Mouse (Mus musculus) CH12.LX (cell line): ENCODE data around the gene Nrg3. TPM values are rescaled to one million over a fixed set of nuclear protein-coding genes. Genes with fewer than 3 reads are reported as not detected.

Source experiments
- DNase-seq: peaks from one replicate; pipeline ENCODE4 v3.0.0-alpha.2; 2013; ENCODE audit errors: extremely low read depth
- H3K27ac ChIP-seq: 2 replicates; pipeline ENCODE4 v1.5.1; 2012; ENCODE audit warnings: low read depth, mild to moderate bottlenecking, control low read depth, moderate library complexity; ENCODE audit not compliant: insufficient read depth
- H3K27me3 ChIP-seq: replicated peaks from 2 replicates; pipeline ENCODE3; 2012; ENCODE audit warnings: inconsistent platforms
- H3K36me3 ChIP-seq, 2 experiments: replicated peaks in 1 of 2; 2 replicates each; pipeline versions ENCODE3 to v1.6.1; 2012; ENCODE audit warnings: inconsistent platforms in 1 of 2, low read length in 1 of 2, mild to moderate bottlenecking in 1 of 2, mixed read lengths in 1 of 2, moderate library complexity in 1 of 2; ENCODE audit not compliant: control insufficient read depth in 1 of 2, insufficient read depth in 1 of 2
- H3K4me1 ChIP-seq, 2 experiments: 2 replicates each; pipeline ENCODE4 v1.6.1; 2012; ENCODE audit warnings: inconsistent platforms in 1 of 2, moderate library complexity in 1 of 2; ENCODE audit not compliant: insufficient read depth in 2 of 2, control insufficient read depth in 1 of 2
- H3K4me2 ChIP-seq: 2 replicates; pipeline ENCODE4 v1.6.1; 2012; ENCODE audit warnings: low read depth, mild to moderate bottlenecking, control low read depth; ENCODE audit not compliant: poor library complexity, insufficient read depth, severe bottlenecking
- H3K4me3 ChIP-seq, 3 experiments: fragments of 150-350 bp in 1 of 3; sonication (generic) in 1 of 3; replicated peaks in 1 of 3; 2 replicates each; pipeline versions ENCODE3 to v1.5.1; 2011 to 2012; ENCODE audit warnings: low read depth in 2 of 3, low read length in 2 of 3, mild to moderate bottlenecking in 2 of 3, moderate library complexity in 2 of 3, control low read depth in 1 of 3, improper control_type of control experiment in 1 of 3, inconsistent platforms in 1 of 3, mixed read lengths in 1 of 3; ENCODE audit not compliant: poor library complexity in 1 of 3
- H3K79me2 ChIP-seq: replicated peaks from 2 replicates; pipeline ENCODE4 v1.6.1; 2012; ENCODE audit warnings: mild to moderate bottlenecking, moderate library complexity; ENCODE audit not compliant: control insufficient read depth, poor library complexity, insufficient read depth, severe bottlenecking; ENCODE audit errors: extremely low read depth
- H3K9ac ChIP-seq: 2 replicates; pipeline ENCODE4 v1.6.1; 2012; ENCODE audit warnings: low read depth, mild to moderate bottlenecking, control low read depth, moderate library complexity; ENCODE audit not compliant: insufficient read depth
- H3K9me3 ChIP-seq: replicated peaks from 2 replicates; pipeline ENCODE3; 2012; ENCODE audit warnings: low read length, inconsistent platforms, mixed read lengths
- BHLHE40 ChIP-seq: IDR thresholded peaks from 2 replicates; pipeline ENCODE4 v1.6.1; 2011; ENCODE audit warnings: mild to moderate bottlenecking, low read depth, low read length, improper control_type of control experiment
- CHD2 ChIP-seq: IDR thresholded peaks from 2 replicates; pipeline ENCODE4 v1.6.1; 2011; ENCODE audit warnings: low read length, improper control_type of control experiment
- CTCF ChIP-seq, 2 experiments: IDR thresholded peaks in 1 of 2; conservative IDR thresholded peaks in 1 of 2; 2 replicates each; pipeline ENCODE4 v1.5.1; 2011 to 2012; ENCODE audit warnings: low read depth in 2 of 2, low read length in 2 of 2, improper control_type of control experiment in 1 of 2, inconsistent platforms in 1 of 2, mild to moderate bottlenecking in 1 of 2, moderate library complexity in 1 of 2
- E2F4 ChIP-seq: IDR thresholded peaks from 2 replicates; pipeline ENCODE4 v1.6.1; 2011; ENCODE audit warnings: low read depth, low read length, improper control_type of control experiment; ENCODE audit not compliant: insufficient replicate concordance
- ELF1 ChIP-seq: IDR thresholded peaks from 2 replicates; pipeline ENCODE4 v1.6.1; 2014; ENCODE audit warnings: low read depth, mild to moderate bottlenecking, inconsistent platforms, low read length, improper control_type of control experiment
- ETS1 ChIP-seq: conservative IDR thresholded peaks from 2 replicates; pipeline ENCODE4 v1.6.1; 2012; ENCODE audit warnings: low read depth, mild to moderate bottlenecking, inconsistent platforms, low read length, improper control_type of control experiment, moderate library complexity
- GABPA ChIP-seq: IDR thresholded peaks from 2 replicates; pipeline ENCODE4 v1.6.1; 2012; ENCODE audit warnings: low read depth, low read length, improper control_type of control experiment, inconsistent platforms; ENCODE audit not compliant: insufficient replicate concordance
- JUND ChIP-seq: conservative IDR thresholded peaks from 2 replicates; pipeline ENCODE4 v1.6.1; 2011; ENCODE audit warnings: low read depth, low read length, improper control_type of control experiment
- KAT2A ChIP-seq: IDR thresholded peaks from 2 replicates; pipeline ENCODE4 v1.6.1; 2012; ENCODE audit warnings: low read length, improper control_type of control experiment, inconsistent platforms; ENCODE audit not compliant: insufficient replicate concordance
- MAZ ChIP-seq: IDR thresholded peaks from 2 replicates; pipeline ENCODE4 v1.6.1; 2012; ENCODE audit warnings: low read depth, mild to moderate bottlenecking, inconsistent platforms, low read length, improper control_type of control experiment, moderate library complexity
- MEF2A ChIP-seq: IDR thresholded peaks from 2 replicates; pipeline ENCODE4 v1.6.1; 2014; ENCODE audit warnings: low read depth, mild to moderate bottlenecking, inconsistent platforms, low read length, improper control_type of control experiment, borderline replicate concordance
- NELFE ChIP-seq: IDR thresholded peaks from 2 replicates; pipeline ENCODE4 v1.6.1; 2011; ENCODE audit warnings: low read depth, low read length, improper control_type of control experiment
- POLR2AphosphoS2 ChIP-seq: IDR thresholded peaks from 2 replicates; pipeline ENCODE4 v1.6.1; 2011; ENCODE audit warnings: low read depth, low read length, improper control_type of control experiment
- RAD21 ChIP-seq: IDR thresholded peaks from 2 replicates; pipeline ENCODE4 v1.6.1; 2011; ENCODE audit warnings: low read depth, mild to moderate bottlenecking, low read length, improper control_type of control experiment, moderate library complexity
- RCOR1 ChIP-seq: conservative IDR thresholded peaks from 2 replicates; pipeline ENCODE4 v1.6.1; 2012; ENCODE audit warnings: low read depth, mild to moderate bottlenecking, inconsistent platforms, low read length, improper control_type of control experiment
- SIN3A ChIP-seq: IDR thresholded peaks from 2 replicates; pipeline ENCODE4 v1.6.1; 2012; ENCODE audit warnings: low read length, improper control_type of control experiment, inconsistent platforms
- SMC3 ChIP-seq: IDR thresholded peaks from 2 replicates; pipeline ENCODE4 v1.6.1; 2011; ENCODE audit warnings: low read depth, low read length, improper control_type of control experiment
- TBP ChIP-seq: conservative IDR thresholded peaks from 2 replicates; pipeline ENCODE4 v1.6.1; 2011; ENCODE audit warnings: low read depth, low read length, improper control_type of control experiment
- USF1 ChIP-seq: IDR thresholded peaks from 2 replicates; pipeline ENCODE4 v1.6.1; 2014; ENCODE audit warnings: low read depth, mild to moderate bottlenecking, inconsistent platforms, low read length, improper control_type of control experiment
- ZC3H11A ChIP-seq: IDR thresholded peaks from 2 replicates; pipeline ENCODE4 v1.6.1; 2012; ENCODE audit warnings: low read depth, mild to moderate bottlenecking, inconsistent platforms, low read length, improper control_type of control experiment
- dilution Hi-C: fragments of 300-500 bp; cut with MboI; formaldehyde crosslinking; loops from 2 replicates; pipeline ENCODE4 v1.14.3; 2020; ENCODE audit warnings: low sequenced_read_pairs; ENCODE audit not compliant: extremely low pct_unique_long_range_greater_than_20kb, extremely low pct_ligation_motif_present
- in situ Hi-C: fragments of 300-500 bp; cut with MboI; formaldehyde crosslinking; loops from 3 replicates; pipeline ENCODE4 v1.14.3; 2019; ENCODE audit warnings: low sequenced_read_pairs, low pct_ligation_motif_present, low pct_unique_long_range_greater_than_20kb, mixed read lengths
- polyA plus RNA-seq: library from polyadenylated mRNA; unstranded; fragments of >175 nt; gene quantifications from 2 replicates; pipeline ENCODE4 v1.2.1, GENCODE M21; 2012; ENCODE audit warnings: low read depth; ENCODE audit not compliant: insufficient read length
- total RNA-seq, 2 experiments: library from RNA; depleted of rRNA; stranded (reverse); fragments of 300-350 nt in 1 of 2; fragments of >200 nt in 1 of 2; gene quantifications; 2 replicates each; pipeline ENCODE4 v1.2.3; 2012 to 2014

The Nrg3 gene
- total and polyA plus RNA-seq, 3 experiments, result not detected

DNA sequence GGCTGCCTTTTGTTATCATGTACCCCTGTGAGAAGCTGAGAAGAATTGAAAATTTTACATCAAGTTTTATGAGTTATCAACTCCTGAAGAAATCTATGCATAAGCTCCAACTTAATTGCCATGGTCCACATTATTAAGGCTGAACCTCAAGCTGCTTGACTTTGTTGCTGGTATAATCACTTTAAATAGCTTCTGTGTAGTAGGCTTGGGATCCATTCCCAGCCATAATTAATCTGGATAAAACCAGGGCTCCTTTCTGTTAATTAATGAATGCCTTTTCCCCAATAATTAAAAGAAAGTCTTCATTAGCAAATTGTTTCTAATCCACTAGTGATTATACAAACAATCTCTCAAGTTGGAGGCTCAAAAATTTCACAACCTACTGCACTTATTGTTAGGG is 742.4 kb downstream of the Nrg3 start:
- Histone ChIP-seq H3K79me2 (no peaks in the 10 kb centered on the region), H3K9ac (no peak overlapping the region), H3K4me3 (no peak overlapping the region), H3K27me3 (no peaks in the 10 kb centered on the region), H3K27ac (no peak overlapping the region), H3K36me3 (no peaks in the 10 kb centered on the region), H3K4me1 (no peaks in the 10 kb centered on the region), H3K4me2 (no peak overlapping the region), H3K9me3 (peaks cover 28% of the 10 kb centered on the region)
- in situ Hi-C loops (no loop called here), dilution Hi-C loops (no loop called here)
- no peak for TF ChIP-seq E2F4
- TF ChIP-seq ZC3H11A, result no peak
- TF ChIP-seq MEF2A, result no peak
- DNase-seq, result no peak

GRCm38 (mm10) chr14:38703894-38704293 is 769.0 kb downstream of the Nrg3 start:
- H3K4me3 ChIP-seq, result no peak overlapping the region
- in situ Hi-C loops, result no loop called here
- dilution Hi-C loops, result no loop called here
- no peaks in the 10 kb centered on the region for H3K4me1 ChIP-seq
- no peaks in the 10 kb centered on the region for H3K79me2 ChIP-seq
- no peak for DNase-seq
- H3K4me2 ChIP-seq, result no peak overlapping the region
- H3K9me3 ChIP-seq, result peaks cover 37% of the 10 kb centered on the region
- no peaks in the 10 kb centered on the region for H3K36me3 ChIP-seq
- H3K9ac ChIP-seq, result no peak overlapping the region
- no peaks in the 10 kb centered on the region for H3K27me3 ChIP-seq
- H3K27ac ChIP-seq, result no peak overlapping the region
- TF ChIP-seq POLR2AphosphoS2, result no peak
- TF ChIP-seq RAD21, result no peak
- TF ChIP-seq NELFE, result no peak
- no peak for TF ChIP-seq MAZ
- no peak for TF ChIP-seq ETS1
- TF ChIP-seq CTCF (conservative IDR thresholded peaks at IDR 0.05 in 1 of 2, IDR thresholded peaks at IDR 0.05 in 1 of 2; ENCODE audit: low read depth in 2 of 2, low read length in 2 of 2), result no peak
- no peak for TF ChIP-seq USF1
- no peak for TF ChIP-seq SIN3A
- TF ChIP-seq KAT2A, result no peak
- TF ChIP-seq RCOR1, result no peak
- no peak for TF ChIP-seq SMC3
- no peak for TF ChIP-seq ELF1
- TF ChIP-seq BHLHE40, result no peak
- TF ChIP-seq GABPA, result no peak
- no peak for TF ChIP-seq JUND
- TF ChIP-seq CHD2, result no peak
- TF ChIP-seq TBP, result no peak
